Mouse (Mus musculus) heart, embryonic 14.5 days (tissue): Measurements from ENCODE around the gene Ccdc124. TPM values are rescaled to one million over a fixed set of nuclear protein-coding genes. Genes with fewer than 3 reads are reported as not detected.

Experiments used
- ATAC-seq: fragments of 200-750 bp; cut with Nextera tagmentation; 2 replicates; pipeline ENCODE4 v1.8.0; 2017; ENCODE audit warnings: low read depth, moderate TSS enrichment; ENCODE audit not compliant: insufficient number of reproducible peaks, insufficient read depth, low FRiP score
- H3K27ac ChIP-seq, 2 experiments: fragments of 200-500 bp in 1 of 2; fragments of 300-500 bp in 1 of 2; sonication (generic) in 1 of 2; replicated peaks in 1 of 2; 2 replicates each; pipeline ENCODE4 v1.5.1; 2012 to 2014; ENCODE audit warnings: low read depth in 2 of 2, low read length in 2 of 2, control low read depth in 1 of 2, mild to moderate bottlenecking in 1 of 2, mixed read lengths in 1 of 2; ENCODE audit not compliant: control insufficient read depth in 1 of 2, insufficient read depth in 1 of 2
- H3K27me3 ChIP-seq: fragments of 300-500 bp; sonication (generic); 2 replicates; pipeline ENCODE4 v1.6.1; 2014; ENCODE audit warnings: mild to moderate bottlenecking, low read length, control low read depth; ENCODE audit not compliant: control insufficient read depth, insufficient read depth
- H3K36me3 ChIP-seq: fragments of 300-500 bp; sonication (generic); 2 replicates; pipeline ENCODE4 v1.6.1; 2014; ENCODE audit warnings: mild to moderate bottlenecking, control low read depth, low read length, mixed read lengths; ENCODE audit not compliant: control insufficient read depth, insufficient read depth
- H3K4me1 ChIP-seq, 2 experiments: fragments of 200-500 bp in 1 of 2; fragments of 300-500 bp in 1 of 2; sonication (generic) in 1 of 2; 2 replicates each; pipeline ENCODE4 v1.6.1; 2012 to 2014; ENCODE audit warnings: low read length in 2 of 2, control low read depth in 1 of 2, mixed read lengths in 1 of 2; ENCODE audit not compliant: control insufficient read depth in 2 of 2, insufficient read depth in 2 of 2
- H3K4me2 ChIP-seq: fragments of 300-500 bp; sonication (generic); 2 replicates; pipeline ENCODE4 v1.6.1; 2014; ENCODE audit warnings: mild to moderate bottlenecking, low read length
- H3K4me3 ChIP-seq, 2 experiments: fragments of 200-500 bp in 1 of 2; fragments of 300-500 bp in 1 of 2; sonication (generic) in 1 of 2; 2 replicates each; pipeline ENCODE4 v1.5.1; 2012 to 2014; ENCODE audit warnings: low read length in 2 of 2, mild to moderate bottlenecking in 2 of 2, control low read depth in 1 of 2, low read depth in 1 of 2, moderate library complexity in 1 of 2; ENCODE audit not compliant: control insufficient read depth in 1 of 2, insufficient read depth in 1 of 2
- H3K9ac ChIP-seq: fragments of 300-500 bp; sonication (generic); 2 replicates; pipeline ENCODE4 v1.6.1; 2014; ENCODE audit warnings: mild to moderate bottlenecking, low read length
- H3K9me3 ChIP-seq: fragments of 300-500 bp; sonication (generic); 2 replicates; pipeline ENCODE4 v1.6.1; 2016; ENCODE audit warnings: low read length, control low read depth; ENCODE audit not compliant: control insufficient read depth
- WGBS: fragments of 180-500 bp; shearing (Covaris S2); extraction: QIAGEN DNeasy Blood & Tissue Kit; methylation state at CpG from one replicate; pipeline ENCODE4 v1.1.7; 2014; 5-methylcytosine and 5-hydroxymethylcytosine counted together
- polyA plus RNA-seq: library from polyadenylated mRNA; unstranded; fragments of >200 nt; fragmentation: Nextera tagmentation; extraction: Ambion mirVana; gene quantifications from 2 replicates; pipeline ENCODE4 v1.2.1, GENCODE M21; 2014

Gene Ccdc124
- polyA plus RNA-seq, 1 experiment from 2014 or later, result 78.5 TPM

DNA sequence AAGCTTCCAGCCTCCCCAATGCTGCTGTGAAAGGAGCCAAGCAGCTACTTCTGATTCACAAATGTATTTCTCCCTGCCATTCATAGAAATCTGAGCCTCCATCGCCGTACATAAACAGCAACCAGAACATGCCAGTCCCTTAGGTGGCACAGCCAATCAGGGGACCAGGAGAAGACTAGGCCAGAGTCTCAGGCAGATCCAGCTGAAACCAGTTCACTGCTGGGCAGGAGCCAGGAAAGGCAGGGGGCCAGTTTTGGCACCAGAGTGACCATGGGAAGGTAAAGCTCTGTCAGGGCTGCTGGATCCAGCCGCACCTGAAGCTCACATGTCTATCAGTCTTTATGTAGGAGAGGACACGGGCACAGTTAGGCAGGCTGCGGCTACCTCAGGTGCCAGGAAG is 16.9 kb upstream of the Ccdc124 start:
- Histone ChIP-seq H3K9me3 (0 out of 2 replicates have a peak, but pooled peaks cover 4% of the 10 kb centered on the region), H3K27me3 (peaks cover 41% of the 10 kb centered on the region), H3K4me2 (no peak overlapping the region), H3K36me3 (peaks cover 21% of the 10 kb centered on the region), H3K27ac (no peak overlapping the region), H3K4me1 (peaks cover 2 to 11% of the 10 kb centered on the region in 2 experiments; a peak in 3 of 4 replicates), H3K4me3 (no peak overlapping the region), H3K9ac (no peak overlapping the region)
- WGBS, result 91% methylated on average over 5 of the region's 5 CpGs
- ATAC-seq, result no peak

DNA sequence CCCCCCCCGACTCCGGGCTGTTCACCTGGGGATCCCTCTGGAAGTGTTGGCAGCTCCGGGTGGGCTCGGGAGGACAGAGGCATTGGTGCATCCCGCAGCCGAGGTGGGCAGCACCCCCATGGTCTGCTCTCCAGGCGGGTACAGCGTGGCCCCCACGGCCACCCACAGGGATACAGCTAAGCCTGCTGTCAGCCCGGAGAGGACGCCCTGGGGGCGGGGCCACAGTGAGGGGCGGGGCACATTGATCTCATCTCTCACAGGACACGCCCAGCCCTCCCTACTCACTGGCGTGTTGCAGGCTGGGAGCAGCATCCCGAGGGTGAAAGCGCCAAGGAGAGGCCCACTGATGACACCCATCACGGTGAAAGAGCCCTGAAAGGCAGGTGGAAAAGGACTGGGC is 13.9 kb upstream of the Ccdc124 start:
- H3K9ac ChIP-seq, result no peak overlapping the region
- 0 out of 2 replicates have a peak, but pooled peaks cover 4% of the 10 kb centered on the region for H3K9me3 ChIP-seq
- no peak for ATAC-seq
- H3K4me3 ChIP-seq, result no peak overlapping the region
- H3K27me3 ChIP-seq, result peaks cover 28% of the 10 kb centered on the region
- peaks cover 2 to 7% of the 10 kb centered on the region in 2 experiments; a peak in 3 of 4 replicates for H3K4me1 ChIP-seq
- no peak overlapping the region for H3K27ac ChIP-seq
- WGBS, result 5% methylated on average over 13 of the region's 18 CpGs
- H3K4me2 ChIP-seq, result no peak overlapping the region
- no peaks in the 10 kb centered on the region for H3K36me3 ChIP-seq

DNA sequence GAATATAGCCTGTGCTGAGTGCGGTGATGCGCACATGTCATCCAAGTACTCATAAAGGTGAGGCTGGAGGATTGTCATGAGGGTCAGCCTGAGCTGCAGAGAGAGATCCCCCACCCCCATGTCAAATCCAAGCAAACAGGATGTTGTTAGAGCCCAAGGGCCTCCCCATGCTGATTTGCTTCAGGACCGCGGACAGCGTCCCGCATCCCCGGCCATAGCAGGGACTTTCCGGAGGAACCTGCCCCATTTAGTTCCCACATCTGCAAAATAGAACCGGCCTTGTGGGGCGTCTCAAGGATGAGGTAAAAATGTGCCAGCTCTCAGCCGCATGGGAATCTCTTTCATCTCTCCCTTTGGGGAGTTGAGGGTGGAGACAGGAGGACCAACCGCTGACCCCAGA is 11.9 kb upstream of the Ccdc124 start:
- H3K4me2 ChIP-seq, result no peak overlapping the region
- 12% methylated on average over 12 of the region's 12 CpGs for WGBS
- no peak overlapping the region for H3K4me3 ChIP-seq
- H3K27me3 ChIP-seq, result peaks cover 7% of the 10 kb centered on the region
- H3K9me3 ChIP-seq, result 0 out of 2 replicates have a peak, but pooled peaks cover under 1% of the 10 kb centered on the region
- H3K9ac ChIP-seq, result no peak overlapping the region
- peaks cover under 1 to 3% of the 10 kb centered on the region in 2 experiments; a peak in 2 of 4 replicates for H3K4me1 ChIP-seq
- ATAC-seq, result no peak
- no peaks in the 10 kb centered on the region for H3K36me3 ChIP-seq
- H3K27ac ChIP-seq, result no peak overlapping the region

DNA sequence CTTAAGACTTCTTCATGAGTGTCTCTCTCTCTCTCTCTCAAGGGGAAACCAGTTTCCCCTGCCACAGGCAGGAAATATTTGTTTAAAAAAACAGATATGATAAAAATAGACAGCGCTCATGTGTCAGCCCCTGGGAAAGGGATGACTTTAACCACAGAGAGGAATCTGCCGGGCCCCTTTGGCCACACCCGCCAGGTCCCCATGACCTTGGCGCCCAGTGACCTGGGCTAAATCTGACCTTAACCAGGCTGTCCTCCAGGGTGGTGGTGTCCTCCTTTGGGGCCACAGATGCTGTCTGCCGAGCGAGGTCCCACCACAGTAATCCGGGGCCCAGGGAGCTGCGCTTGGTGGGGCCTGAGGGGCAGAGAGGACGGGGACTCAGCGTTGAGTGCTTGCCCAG is 10.9 kb upstream of the Ccdc124 start:
- H3K9me3 ChIP-seq, result no peaks in the 10 kb centered on the region
- H3K9ac ChIP-seq, result no peak overlapping the region
- no peaks in the 10 kb centered on the region; the same call in 1 of the 2 replicates for H3K27me3 ChIP-seq
- H3K27ac ChIP-seq, result no peak overlapping the region
- H3K4me2 ChIP-seq, result no peak overlapping the region
- no peak for ATAC-seq
- H3K4me3 ChIP-seq, result no peak overlapping the region
- WGBS, result 72% methylated on average over 10 of the region's 10 CpGs
- no peaks in the 10 kb centered on the region for H3K36me3 ChIP-seq
- peaks cover 10% of the 10 kb centered on the region in 2 experiments for H3K4me1 ChIP-seq

DNA sequence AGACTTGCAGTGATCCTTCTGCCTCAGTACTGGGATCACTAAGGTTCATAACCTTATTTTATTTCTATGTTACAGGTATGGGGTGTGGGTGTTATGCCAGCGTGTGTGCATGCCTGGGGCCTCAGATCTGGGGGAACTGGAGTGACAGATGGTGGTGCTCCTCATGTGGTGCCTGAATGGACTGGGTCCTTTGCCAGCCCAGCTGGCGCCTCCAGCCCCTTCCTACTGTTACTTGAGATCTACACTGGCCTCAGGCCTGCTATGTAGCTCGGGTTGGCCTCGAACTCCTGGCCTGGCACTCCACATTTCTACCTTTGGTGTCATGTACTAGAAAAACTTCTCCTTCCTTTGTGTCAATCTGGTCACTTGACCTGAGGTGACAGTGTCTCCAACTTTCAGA is 10.5 kb upstream of the Ccdc124 start:
- peaks cover 10% of the 10 kb centered on the region in 2 experiments for H3K4me1 ChIP-seq
- H3K36me3 ChIP-seq, result no peaks in the 10 kb centered on the region
- H3K9ac ChIP-seq, result no peak overlapping the region
- H3K27me3 ChIP-seq, result no peaks in the 10 kb centered on the region
- no peak overlapping the region for H3K4me3 ChIP-seq
- H3K4me2 ChIP-seq, result no peak overlapping the region
- no peaks in the 10 kb centered on the region for H3K9me3 ChIP-seq
- WGBS, result 88% methylated on average over 4 of the region's 4 CpGs
- no peak overlapping the region for H3K27ac ChIP-seq
- ATAC-seq, result no peak

DNA sequence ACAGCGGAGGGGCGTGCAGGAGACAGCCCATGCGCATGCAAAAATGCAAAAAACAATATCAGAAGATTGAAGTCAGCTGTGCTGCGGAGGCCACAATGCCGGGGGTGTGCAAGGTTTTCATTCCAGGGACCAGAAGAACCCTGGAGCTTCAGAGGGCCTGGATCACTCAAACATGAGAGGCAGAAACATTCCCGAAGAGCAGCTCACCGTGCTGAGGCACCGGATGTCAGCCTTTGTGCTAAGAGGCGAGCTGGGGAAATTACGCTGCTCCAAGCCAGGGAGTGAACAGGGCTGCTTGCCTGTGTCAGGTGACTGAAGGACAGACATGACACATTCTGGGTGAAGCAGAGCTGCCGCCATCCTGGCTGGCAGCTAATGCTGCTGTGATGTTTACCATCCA is 6.8 kb upstream of the Ccdc124 start:
- Histone ChIP-seq H3K4me1 (peaks cover 10% of the 10 kb centered on the region in 2 experiments), H3K9me3 (no peaks in the 10 kb centered on the region), H3K4me2 (no peak overlapping the region), H3K36me3 (no peaks in the 10 kb centered on the region), H3K9ac (peak overlapping the region; percentile 25; the same call in 1 of the 2 replicates), H3K27me3 (no peaks in the 10 kb centered on the region), H3K27ac (no peak overlapping the region), H3K4me3 (no peak overlapping the region)
- 15% methylated on average over 11 of the region's 11 CpGs for WGBS
- no peak for ATAC-seq

DNA sequence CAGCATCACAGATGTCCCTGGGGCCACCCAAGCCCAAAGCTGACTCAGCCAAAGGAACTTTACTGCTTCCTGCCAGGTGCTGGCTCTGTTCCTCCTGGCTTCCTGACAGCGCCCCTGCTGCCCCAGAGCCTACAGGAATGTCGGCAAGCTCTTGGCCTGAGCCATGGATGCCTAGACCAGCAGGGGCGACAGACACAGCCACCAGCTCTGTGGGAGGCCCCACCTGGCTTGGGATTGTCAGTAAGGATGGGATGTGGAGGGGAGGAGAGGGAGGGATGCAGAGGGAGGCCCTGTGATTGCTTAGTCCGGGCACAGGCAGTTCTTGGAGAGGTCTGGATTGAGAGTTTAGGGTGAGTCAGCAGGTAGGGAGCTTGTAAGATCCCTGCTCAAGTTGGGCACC is 6.4 kb upstream of the Ccdc124 start:
- no peaks in the 10 kb centered on the region for H3K27me3 ChIP-seq
- no peak for ATAC-seq
- peak overlapping the region; percentile 25; the same call in 1 of the 2 replicates for H3K9ac ChIP-seq
- no peaks in the 10 kb centered on the region for H3K9me3 ChIP-seq
- H3K4me2 ChIP-seq, result no peak overlapping the region
- no peaks in the 10 kb centered on the region for H3K36me3 ChIP-seq
- WGBS, result 3% methylated on average over 4 of the region's 4 CpGs
- H3K27ac ChIP-seq, result no peak overlapping the region
- peaks cover 10% of the 10 kb centered on the region in 2 experiments for H3K4me1 ChIP-seq
- no peak overlapping the region for H3K4me3 ChIP-seq

DNA sequence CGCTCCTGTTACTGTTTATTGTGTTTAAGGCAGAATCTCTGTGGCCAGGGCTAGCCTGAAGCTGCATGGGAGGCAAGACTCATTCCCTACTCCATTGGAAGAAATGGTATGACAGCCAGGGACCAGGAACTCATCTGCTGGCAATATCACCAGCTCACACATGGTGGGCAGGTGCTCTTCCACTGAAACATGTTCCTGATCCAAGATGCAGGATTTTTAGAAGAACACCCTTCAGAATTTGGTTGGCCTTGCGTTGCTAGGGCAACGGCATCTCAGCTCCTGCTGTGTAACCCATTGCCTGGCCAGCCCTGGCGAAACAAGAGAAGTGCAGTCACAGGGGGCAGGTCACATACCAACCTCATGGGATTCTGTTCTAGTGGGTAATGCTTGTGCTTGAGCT is 5.8 kb upstream of the Ccdc124 start:
- Histone ChIP-seq H3K9ac (no peak overlapping the region), H3K27ac (no peak overlapping the region), H3K27me3 (no peaks in the 10 kb centered on the region), H3K4me2 (no peak overlapping the region), H3K4me1 (peaks cover 10% of the 10 kb centered on the region in 2 experiments), H3K36me3 (no peaks in the 10 kb centered on the region), H3K4me3 (no peak overlapping the region), H3K9me3 (no peaks in the 10 kb centered on the region)
- 60% methylated on average over 4 of the region's 4 CpGs for WGBS
- ATAC-seq, result no peak
